Mouse (Mus musculus) olfactory bulb, adult 2 months (tissue): ENCODE data around the gene Eno2.

Source experiments
- CTCF ChIP-seq: fragments of 200-500 bp; IDR thresholded peaks from 2 replicates; pipeline ENCODE4 v1.5.1; 2012; ENCODE audit warnings: low read depth, mild to moderate bottlenecking, low read length, moderate library complexity; ENCODE audit not compliant: insufficient read depth
- POLR2A ChIP-seq: fragments of 200-500 bp; IDR thresholded peaks from 2 replicates; pipeline ENCODE4 v1.6.1; 2012; ENCODE audit warnings: mild to moderate bottlenecking, low read depth, low read length, moderate library complexity; ENCODE audit not compliant: insufficient read depth

DNA sequence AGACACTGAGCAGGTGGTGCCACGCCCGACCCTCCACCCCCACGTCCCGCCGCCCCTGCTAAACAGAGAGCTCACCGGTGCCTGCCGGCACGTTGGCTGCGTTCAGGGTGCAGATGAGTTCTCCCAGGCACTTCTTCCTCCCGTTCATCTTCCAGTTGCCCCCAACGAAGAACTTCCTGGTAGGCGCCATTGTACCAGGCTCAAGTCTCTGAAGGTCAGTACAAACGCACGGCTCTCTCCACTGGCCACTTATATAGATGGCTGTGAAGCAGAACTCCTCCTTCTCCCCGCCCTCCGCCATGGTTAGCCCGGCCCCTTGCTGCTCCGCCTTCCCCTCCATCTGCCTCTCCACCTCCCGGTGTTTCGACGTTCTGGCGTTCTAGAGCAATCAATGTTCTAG is 44.5 kb upstream of the Eno2 start, which contains the start of gene Tpi1:
- TF ChIP-seq CTCF (no peak), POLR2A (peak; percentile 71)
